Mouse (Mus musculus): ENCODE measurements around the gene Gpc3.

DNA sequence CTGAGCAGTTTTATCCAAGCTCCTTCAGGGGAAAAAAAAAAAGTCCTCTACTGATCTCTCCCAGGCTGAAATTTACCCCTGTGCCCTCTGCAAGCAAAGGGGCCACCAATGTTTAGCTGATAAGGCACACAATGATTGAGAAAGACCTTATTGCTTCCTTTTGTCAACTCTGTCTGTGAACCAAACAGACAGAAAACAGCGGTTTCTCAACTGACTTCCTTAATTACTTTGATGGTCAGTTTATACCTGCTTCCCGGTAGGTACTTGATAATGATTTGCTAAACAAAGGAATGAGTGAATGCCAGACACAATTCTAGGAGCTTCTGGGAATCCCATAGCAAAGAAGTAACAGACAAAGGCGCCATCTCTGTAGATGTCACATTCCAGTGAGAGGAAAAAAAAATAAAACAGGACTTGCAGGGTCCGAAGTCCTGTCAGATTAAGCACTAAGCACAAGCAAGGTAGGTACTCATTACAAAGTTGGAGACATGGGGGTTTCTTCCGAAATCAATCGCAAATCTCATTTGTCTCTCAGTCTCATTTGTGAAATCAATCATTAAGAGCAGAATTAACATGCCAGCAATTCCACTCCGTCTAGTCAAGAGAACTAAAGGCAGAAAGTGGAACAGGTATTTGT, 19.1 kb upstream of the Gpc3 start:
- TF ChIP-seq CTCF (IDR thresholded peaks at IDR 0.05; ENCODE audit: low read depth, low read length): no peak
- no peak for TF ChIP-seq POLR2A (IDR thresholded peaks at IDR 0.05; ENCODE audit: borderline replicate concordance, low read depth, low read length)
